Mouse (Mus musculus): ENCODE measurements around the gene Myl6. TPM values are rescaled to one million over a fixed set of nuclear protein-coding genes. Genes with fewer than 3 reads are reported as not detected.
A peak's percentile ranks its signal among the peaks of the same experiment; 100 is the strongest.

The Myl6 gene
- polyA plus RNA-seq, 1 experiment: 2,406 TPM

DNA sequence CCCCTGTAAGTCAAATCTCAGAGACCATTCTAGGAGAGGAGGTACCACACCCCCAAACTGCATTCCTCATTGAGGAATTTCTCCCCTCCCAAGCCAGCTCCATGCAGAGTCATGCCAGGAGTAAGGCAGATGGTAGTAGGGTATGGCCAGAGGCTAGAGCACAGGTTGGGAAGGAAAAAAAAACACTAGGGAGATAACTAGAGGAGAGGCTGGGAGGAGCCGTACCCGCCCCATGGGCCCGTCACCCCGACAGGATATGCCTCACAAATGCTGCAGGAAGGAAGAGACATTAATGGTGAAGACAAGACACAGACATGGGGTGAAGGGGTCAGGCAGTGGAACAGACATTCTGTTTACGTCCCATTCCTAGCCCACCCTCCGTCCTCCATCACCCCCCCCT, 2.5 kb downstream of the Myl6 start:
- H3K4me3 ChIP-seq (replicated peaks): peak overlapping the region; percentile 92
- H3K36me3 ChIP-seq (replicated peaks; ENCODE audit: low read length): peaks cover 62% of the 10 kb centered on the region
- H3K4me1 ChIP-seq: peaks cover 66% of the 10 kb centered on the region
- no peaks in the 10 kb centered on the region for H3K9me3 ChIP-seq
- H3K27me3 ChIP-seq (replicated peaks): no peaks in the 10 kb centered on the region
- TF ChIP-seq GATA1 (IDR thresholded peaks at IDR 0.05; ENCODE audit: borderline replicate concordance, low read length) (no peak), FLI1 (IDR thresholded peaks at IDR 0.05; ENCODE audit: low read length) (no peak)

DNA sequence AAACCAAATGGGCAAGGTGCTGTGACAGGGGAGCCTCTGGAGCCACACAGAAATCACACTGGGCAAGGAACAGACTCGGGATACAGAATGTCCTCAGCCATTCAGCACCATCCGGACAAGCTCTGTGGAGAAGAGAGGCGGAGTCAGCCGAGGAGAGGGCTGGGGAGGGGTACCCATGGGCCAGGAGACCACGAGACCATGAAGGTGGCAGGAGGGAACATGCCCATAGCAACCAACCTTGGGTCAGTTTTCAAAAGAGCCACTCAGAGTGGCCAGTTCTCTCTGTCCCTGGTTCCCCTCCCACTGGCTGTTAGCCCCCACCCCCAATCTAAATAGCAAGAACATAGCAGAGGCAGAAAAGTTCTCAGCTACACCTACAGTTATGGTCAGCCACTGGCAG, 3.0 kb downstream of the Myl6 start:
- Histone ChIP-seq H3K9me3 (no peaks in the 10 kb centered on the region), H3K27me3 (replicated peaks) (no peaks in the 10 kb centered on the region), H3K4me3 (replicated peaks) (peak overlapping the region; percentile 92), H3K4me1 (peaks cover 60% of the 10 kb centered on the region), H3K36me3 (replicated peaks; ENCODE audit: low read length) (peaks cover 64% of the 10 kb centered on the region)
- TF ChIP-seq FLI1 (IDR thresholded peaks at IDR 0.05; ENCODE audit: low read length): no peak
- no peak for TF ChIP-seq GATA1 (IDR thresholded peaks at IDR 0.05; ENCODE audit: borderline replicate concordance, low read length)

DNA sequence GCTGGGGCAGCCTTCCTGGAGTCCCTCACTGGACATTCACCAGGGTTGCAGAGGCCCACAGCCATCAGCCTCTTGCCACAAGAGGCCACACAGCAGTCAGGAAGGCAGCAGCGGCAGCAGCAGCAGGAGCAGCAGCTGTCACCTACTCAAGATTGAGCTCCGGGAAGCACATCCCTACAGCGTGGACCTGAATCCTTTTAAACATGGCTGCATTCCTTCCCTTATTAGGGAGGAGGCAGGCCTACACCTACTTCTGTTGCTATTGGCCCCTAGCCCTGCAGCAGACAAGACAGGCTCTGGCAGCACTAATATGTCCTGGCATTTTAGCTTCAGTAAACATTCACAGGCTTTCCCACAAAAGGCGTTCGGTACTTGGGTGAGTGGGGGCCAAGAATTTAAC, 3.7 kb downstream of the Myl6 start:
- Histone ChIP-seq H3K4me1 (peaks cover 53% of the 10 kb centered on the region), H3K27me3 (replicated peaks) (no peaks in the 10 kb centered on the region), H3K36me3 (replicated peaks; ENCODE audit: low read length) (peaks cover 70% of the 10 kb centered on the region), H3K4me3 (replicated peaks) (no peak overlapping the region), H3K9me3 (no peaks in the 10 kb centered on the region)
- TF ChIP-seq GATA1 (IDR thresholded peaks at IDR 0.05; ENCODE audit: borderline replicate concordance, low read length): no peak
- TF ChIP-seq FLI1 (IDR thresholded peaks at IDR 0.05; ENCODE audit: low read length): no peak

DNA sequence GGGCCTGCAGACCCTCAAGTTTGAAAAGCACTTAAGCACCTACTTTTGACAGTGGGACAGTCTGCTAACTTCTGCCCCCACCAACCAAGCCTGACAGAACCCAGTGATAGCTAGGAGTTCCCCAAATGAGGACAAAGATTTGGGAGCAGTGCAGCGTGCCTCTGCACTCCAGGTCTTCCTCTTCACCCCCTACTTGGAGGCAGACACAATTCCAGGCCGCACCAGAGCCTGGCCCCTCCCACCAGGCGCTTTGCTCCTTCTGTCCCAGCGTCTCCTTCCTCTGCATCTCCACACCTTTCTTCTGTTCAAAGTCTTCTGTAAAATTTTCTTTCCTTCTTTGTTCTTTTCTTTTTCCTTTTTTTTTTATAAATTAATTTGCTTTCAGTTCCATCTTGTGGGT, 4.2 kb downstream of the Myl6 start:
- no peaks in the 10 kb centered on the region for H3K9me3 ChIP-seq
- H3K4me1 ChIP-seq: peaks cover 49% of the 10 kb centered on the region
- H3K36me3 ChIP-seq (replicated peaks; ENCODE audit: low read length): peaks cover 73% of the 10 kb centered on the region
- TF ChIP-seq FLI1 (IDR thresholded peaks at IDR 0.05; ENCODE audit: low read length): no peak
- TF ChIP-seq GATA1 (IDR thresholded peaks at IDR 0.05; ENCODE audit: borderline replicate concordance, low read length): no peak
- no peak overlapping the region for H3K4me3 ChIP-seq (replicated peaks)
- H3K27me3 ChIP-seq (replicated peaks): no peaks in the 10 kb centered on the region

DNA sequence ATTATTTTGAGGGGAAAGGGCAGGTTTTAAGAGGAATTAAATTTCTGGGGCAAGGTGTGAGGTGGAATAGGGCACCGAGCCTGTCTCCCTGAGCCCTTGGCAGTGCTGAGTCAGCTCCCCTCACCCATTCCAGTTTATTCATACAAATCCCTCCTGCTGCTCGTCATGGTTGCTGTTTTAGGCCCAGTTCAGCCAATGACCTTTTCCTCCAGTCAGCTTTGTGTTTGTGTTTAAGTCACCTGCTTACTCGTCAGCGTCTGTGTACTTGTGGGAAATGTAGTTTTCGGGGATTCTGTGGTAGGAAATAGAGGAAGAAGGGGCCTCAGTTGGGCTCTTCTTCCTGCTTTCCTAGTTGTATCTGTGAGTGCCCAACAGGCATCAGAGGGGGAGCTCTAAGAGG, 4.6 kb downstream of the Myl6 start:
- Histone ChIP-seq H3K36me3 (replicated peaks; ENCODE audit: low read length) (peaks cover 75% of the 10 kb centered on the region), H3K4me1 (peaks cover 45% of the 10 kb centered on the region), H3K27me3 (replicated peaks) (no peaks in the 10 kb centered on the region), H3K4me3 (replicated peaks) (no peak overlapping the region), H3K9me3 (no peaks in the 10 kb centered on the region)
- TF ChIP-seq GATA1 (IDR thresholded peaks at IDR 0.05; ENCODE audit: borderline replicate concordance, low read length): no peak
- TF ChIP-seq FLI1 (IDR thresholded peaks at IDR 0.05; ENCODE audit: low read length): no peak

DNA sequence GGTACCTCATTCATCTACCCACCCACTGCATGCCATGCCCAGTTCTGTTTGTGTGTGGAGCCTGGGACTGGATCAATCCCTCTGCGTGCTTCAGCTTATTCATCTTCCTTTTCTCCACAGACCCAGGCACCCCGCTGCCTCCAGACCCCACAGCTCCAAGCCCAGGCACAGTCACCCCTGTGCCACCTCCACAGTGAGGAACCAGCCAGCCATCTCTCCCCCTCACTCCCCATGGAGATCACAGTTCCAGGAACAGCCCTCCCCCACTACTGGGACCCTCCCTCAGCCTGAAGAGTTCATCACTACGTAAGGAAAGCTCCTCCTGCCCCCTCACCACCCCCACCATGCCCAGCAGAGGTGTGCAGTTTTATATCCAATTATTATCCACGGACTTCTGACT, 5.2 kb downstream of the Myl6 start:
- H3K4me1 ChIP-seq: peaks cover 45% of the 10 kb centered on the region

DNA sequence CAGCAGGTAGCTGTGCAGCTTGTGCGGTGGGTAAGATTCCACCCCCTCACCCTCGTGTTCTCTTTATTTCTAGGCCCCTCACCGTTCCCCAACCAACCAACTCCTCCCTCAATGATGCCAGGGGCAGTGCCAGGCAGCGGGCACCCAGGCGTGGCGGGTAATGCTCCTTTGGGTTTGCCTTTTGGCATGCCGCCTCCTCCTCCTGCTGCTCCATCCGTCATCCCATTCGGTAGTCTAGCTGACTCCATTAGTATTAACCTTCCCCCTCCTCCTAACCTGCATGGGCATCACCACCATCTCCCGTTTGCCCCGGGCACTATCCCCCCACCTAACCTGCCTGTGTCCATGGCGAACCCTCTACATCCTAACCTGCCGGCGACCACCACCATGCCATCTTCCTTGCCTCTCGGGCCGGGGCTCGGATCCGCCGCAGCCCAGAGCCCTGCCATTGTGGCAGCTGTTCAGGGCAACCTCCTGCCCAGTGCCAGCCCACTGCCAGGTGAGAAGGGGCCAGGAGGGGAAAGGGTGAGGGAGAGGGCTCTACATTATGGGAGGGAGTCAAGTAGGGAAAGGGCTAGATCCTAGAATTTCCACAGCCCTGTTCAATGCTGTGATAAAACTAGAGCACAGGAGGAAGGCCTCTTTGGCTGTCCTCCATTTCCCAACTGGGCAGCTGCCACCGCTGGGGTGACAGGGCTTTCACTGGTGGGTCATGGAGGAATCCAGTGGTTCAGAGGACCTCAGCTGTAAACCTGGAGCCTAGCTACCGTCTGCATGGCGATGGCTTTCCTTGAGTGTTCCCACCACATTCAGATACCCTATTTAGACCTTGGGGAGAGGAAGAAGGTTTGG, 5.9 kb downstream of the Myl6 start:
- H3K4me1 ChIP-seq: peaks cover 45% of the 10 kb centered on the region
- no peak for TF ChIP-seq FLI1 (IDR thresholded peaks at IDR 0.05; ENCODE audit: low read length)
- TF ChIP-seq GATA1 (IDR thresholded peaks at IDR 0.05; ENCODE audit: borderline replicate concordance, low read length): no peak
- peaks cover 88% of the 10 kb centered on the region for H3K36me3 ChIP-seq (replicated peaks; ENCODE audit: low read length)
- no peak overlapping the region for H3K4me3 ChIP-seq (replicated peaks)
- H3K9me3 ChIP-seq: no peaks in the 10 kb centered on the region
- no peaks in the 10 kb centered on the region for H3K27me3 ChIP-seq (replicated peaks)

More for the DNA sequence above, 5.2 kb downstream of the Myl6 start:
- no peak overlapping the region for H3K4me3 ChIP-seq (replicated peaks)
- no peaks in the 10 kb centered on the region for H3K9me3 ChIP-seq
- H3K36me3 ChIP-seq (replicated peaks; ENCODE audit: low read length): peaks cover 81% of the 10 kb centered on the region
- no peaks in the 10 kb centered on the region for H3K27me3 ChIP-seq (replicated peaks)
- TF ChIP-seq GATA1 (IDR thresholded peaks at IDR 0.05; ENCODE audit: borderline replicate concordance, low read length) (no peak), FLI1 (IDR thresholded peaks at IDR 0.05; ENCODE audit: low read length) (no peak)

DNA sequence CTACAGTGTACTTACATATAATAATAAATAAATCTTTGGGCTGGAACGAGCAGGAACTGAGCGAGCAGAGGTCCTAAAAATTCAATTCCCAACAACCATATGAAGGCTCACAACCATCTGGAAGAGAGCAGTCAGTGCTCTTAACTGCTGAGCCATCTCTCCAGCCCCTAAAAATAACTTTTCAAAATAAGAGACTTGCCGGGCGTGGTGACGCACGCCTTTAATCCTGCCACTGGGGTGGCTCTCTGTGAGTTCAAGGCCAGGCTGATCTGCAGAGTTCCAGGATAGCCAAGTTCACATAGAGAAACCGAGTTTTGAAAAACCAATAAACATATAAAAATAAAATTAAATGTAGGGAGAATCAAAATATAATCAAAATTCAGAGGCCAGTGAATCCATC, 7.6 kb downstream of the Myl6 start:
- Histone ChIP-seq H3K4me3 (replicated peaks) (no peak overlapping the region), H3K4me1 (peaks cover 33% of the 10 kb centered on the region), H3K9me3 (no peaks in the 10 kb centered on the region), H3K36me3 (replicated peaks; ENCODE audit: low read length) (peaks cover 94% of the 10 kb centered on the region), H3K27me3 (replicated peaks) (no peaks in the 10 kb centered on the region)
- TF ChIP-seq FLI1 (IDR thresholded peaks at IDR 0.05; ENCODE audit: low read length) (no peak), GATA1 (IDR thresholded peaks at IDR 0.05; ENCODE audit: borderline replicate concordance, low read length) (no peak)

DNA sequence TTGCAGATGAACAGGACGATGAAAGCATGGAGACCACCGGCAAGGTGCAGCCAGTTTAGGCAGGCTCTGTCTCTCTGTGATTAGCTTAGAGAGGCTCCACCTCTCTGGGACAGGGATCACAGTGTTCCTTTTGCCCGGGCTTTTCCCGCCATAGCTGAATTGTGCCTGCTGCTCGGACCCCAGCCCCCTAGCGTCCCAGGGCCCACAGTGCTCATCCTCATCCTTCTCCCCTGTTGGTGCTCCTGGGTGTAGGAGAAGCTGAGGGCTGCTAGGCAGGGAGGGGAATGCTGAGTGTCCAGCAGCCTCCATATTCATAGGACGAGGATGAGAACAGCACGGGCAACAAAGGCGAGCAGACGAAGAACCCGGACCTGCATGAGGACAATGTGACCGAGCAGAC, 19.6 kb downstream of the Myl6 start:
- Histone ChIP-seq H3K27me3 (replicated peaks) (no peaks in the 10 kb centered on the region), H3K9me3 (no peaks in the 10 kb centered on the region), H3K36me3 (replicated peaks; ENCODE audit: low read length) (peaks cover 96% of the 10 kb centered on the region), H3K4me1 (no peaks in the 10 kb centered on the region; the same call in 1 of the 2 replicates), H3K4me3 (replicated peaks) (no peak overlapping the region)
- TF ChIP-seq GATA1 (IDR thresholded peaks at IDR 0.05; ENCODE audit: borderline replicate concordance, low read length) (no peak), FLI1 (IDR thresholded peaks at IDR 0.05; ENCODE audit: low read length) (no peak)

DNA sequence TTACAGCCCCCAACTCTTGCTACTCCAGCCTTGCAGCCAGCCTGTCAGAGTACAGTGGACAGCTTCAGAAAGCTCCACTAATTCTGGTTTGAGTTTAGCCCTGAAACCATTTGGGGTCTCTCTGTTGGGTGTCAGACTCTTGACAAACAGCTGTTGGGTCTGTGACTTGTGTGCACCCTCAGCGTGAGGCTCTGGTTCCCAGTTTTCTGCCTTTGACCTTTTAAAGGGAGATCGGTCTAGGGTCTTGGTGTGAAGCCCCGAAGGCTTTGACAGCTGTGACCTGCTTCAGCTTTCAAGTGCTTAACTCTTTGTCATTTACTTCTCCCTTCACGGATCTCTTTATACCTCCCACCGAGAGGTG, 33.7 kb downstream of the Myl6 start:
- peak overlapping the region; percentile 98 for H3K4me3 ChIP-seq (replicated peaks)
- TF ChIP-seq GATA1 (IDR thresholded peaks at IDR 0.05; ENCODE audit: borderline replicate concordance, low read length) (no peak), FLI1 (IDR thresholded peaks at IDR 0.05; ENCODE audit: low read length) (no peak)
- no peaks in the 10 kb centered on the region for H3K27me3 ChIP-seq (replicated peaks)
- peaks cover 41% of the 10 kb centered on the region for H3K4me1 ChIP-seq
- no peaks in the 10 kb centered on the region for H3K9me3 ChIP-seq
- peaks cover 46% of the 10 kb centered on the region for H3K36me3 ChIP-seq (replicated peaks; ENCODE audit: low read length)
